Mouse (Mus musculus): ENCODE measurements around the gene Dgcr6.
"Not testable (repeated sequence)": the region's sequence is repeated elsewhere in the genome, so short reads cannot be mapped to it uniquely, and the experiment has no call there.

- TF ChIP-seq CTCF (conservative IDR thresholded peaks at IDR 0.05; ENCODE audit: low read length); POU5F1 (IDR thresholded peaks at IDR 0.05; ENCODE audit: borderline replicate concordance, low read length): not testable (repeated sequence)
- 0 out of 2 replicates have a peak, but pooled peaks have one; percentile 7 for TF ChIP-seq NANOG (IDR thresholded peaks at IDR 0.05; ENCODE audit: borderline replicate concordance, low read length)
Measured at GRCm38 (mm10) chr16:18016482-18016881, 36.2 kb upstream of the Dgcr6 start.
